Mouse (Mus musculus) monocyte, adult 59 days (primary cell): ENCODE measurements around the gene Dthd1. TPM values are rescaled to one million over a fixed set of nuclear protein-coding genes. Genes with fewer than 3 reads are reported as not detected.

Source experiments
- total RNA-seq, 2 experiments: library from RNA; stranded (reverse); gene quantifications; one replicate each; pipeline ENCODE4 v1.2.4; 2023

Dthd1 gene
- total RNA-seq: under 1 TPM in 1 of 2 experiments, not detected in 1; 0.43 TPM

GRCm38 (mm10) chr5:62813402-62814071, at the start of gene Dthd1:
TSS of gene Dthd1 (plus strand) at chr5:62813823.

GRCm38 (mm10) chr5:62765784-62766701, 47.6 kb upstream of the Dthd1 start, which contains the start of gene Arap2:
TSS of gene Arap2 (minus strand) at chr5:62766159.

Other genes with a start within 250 kb of the Dthd1 start
- 10 to 100 TPM; 19.4 to 35.8 TPM for gene Arap2, start 47.7 kb upstream of the Dthd1 start, total RNA-seq